Mouse (Mus musculus) forebrain, embryonic 15.5 days (tissue): ENCODE measurements around the gene Arid1b. TPM values are rescaled to one million over a fixed set of nuclear protein-coding genes. Genes with fewer than 3 reads are reported as not detected.

Experiments
- ATAC-seq: fragments of 200-750 bp; cut with Nextera tagmentation; replicated peaks from 2 replicates; pipeline ENCODE4 v1.8.0; 2017; ENCODE audit warnings: mild to moderate bottlenecking, moderate TSS enrichment, moderate library complexity
- H3K27ac ChIP-seq: fragments of 300-500 bp; sonication (generic); replicated peaks from 2 replicates; pipeline ENCODE4 v1.5.1; 2015; ENCODE audit warnings: mild to moderate bottlenecking, inconsistent platforms
- H3K27me3 ChIP-seq: fragments of 300-500 bp; sonication (generic); 2 replicates; pipeline ENCODE4 v1.6.1; 2015; ENCODE audit warnings: inconsistent platforms
- H3K36me3 ChIP-seq: fragments of 300-500 bp; sonication (generic); 2 replicates; pipeline ENCODE4 v1.6.1; 2015; ENCODE audit warnings: mild to moderate bottlenecking, inconsistent platforms
- H3K4me1 ChIP-seq: fragments of 300-500 bp; sonication (generic); 2 replicates; pipeline ENCODE4 v1.6.1; 2015; ENCODE audit warnings: inconsistent platforms
- H3K4me2 ChIP-seq: fragments of 300-500 bp; sonication (generic); replicated peaks from 2 replicates; pipeline ENCODE4 v1.6.1; 2015; ENCODE audit warnings: mild to moderate bottlenecking, inconsistent platforms
- H3K4me3 ChIP-seq: fragments of 300-500 bp; sonication (generic); 2 replicates; pipeline ENCODE4 v1.5.1; 2015; ENCODE audit warnings: mild to moderate bottlenecking, inconsistent platforms
- H3K9ac ChIP-seq: fragments of 300-500 bp; sonication (generic); replicated peaks from 2 replicates; pipeline ENCODE4 v1.6.1; 2015; ENCODE audit warnings: mild to moderate bottlenecking, inconsistent platforms
- H3K9me3 ChIP-seq: fragments of 300-500 bp; sonication (generic); 2 replicates; pipeline ENCODE4 v1.6.1; 2016; ENCODE audit warnings: inconsistent platforms
- WGBS: fragments of 180-500 bp; shearing (Covaris S2); methylation state at CpG from one replicate; pipeline ENCODE4 v1.1.7; 2015; ENCODE audit warnings: mixed read lengths; 5-methylcytosine and 5-hydroxymethylcytosine counted together
- polyA plus RNA-seq: library from polyadenylated mRNA; unstranded; fragments of >200 nt; fragmentation: Nextera tagmentation; extraction: Ambion mirVana; gene quantifications from 2 replicates; pipeline ENCODE4 v1.2.1, GENCODE M21; 2015

Arid1b gene
- polyA plus RNA-seq, 1 experiment from 2014 or later: 14.8 TPM

DNA sequence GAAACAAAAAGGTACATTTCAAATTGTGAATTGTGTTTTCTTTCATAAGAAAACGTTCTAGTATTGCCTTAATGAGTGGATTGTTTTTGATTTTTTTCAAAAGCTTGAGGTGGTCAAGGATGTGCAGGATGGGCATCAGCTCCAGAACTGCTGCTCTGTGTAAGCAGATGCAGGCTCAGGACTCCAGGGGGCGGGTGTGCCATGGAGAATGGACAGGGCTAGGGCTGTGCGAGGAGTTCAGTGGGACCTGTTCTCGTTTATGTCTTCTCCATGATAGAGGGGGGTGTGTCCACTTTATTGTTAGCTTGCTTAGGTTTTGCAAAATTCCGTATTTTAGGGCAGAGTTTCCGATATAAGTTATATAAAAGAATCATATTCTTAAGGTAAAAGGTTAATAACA is 70.6 kb downstream of the Arid1b start:
- H3K27ac ChIP-seq: no peak overlapping the region
- H3K27me3 ChIP-seq: no peaks in the 10 kb centered on the region
- no peak overlapping the region for H3K9ac ChIP-seq
- WGBS: 84% methylated on average over 6 of the region's 6 CpGs
- no peak for ATAC-seq
- peaks cover 37% of the 10 kb centered on the region for H3K4me1 ChIP-seq
- H3K36me3 ChIP-seq: no peaks in the 10 kb centered on the region
- H3K4me2 ChIP-seq: no peak overlapping the region
- no peak overlapping the region for H3K4me3 ChIP-seq
- no peaks in the 10 kb centered on the region for H3K9me3 ChIP-seq

DNA sequence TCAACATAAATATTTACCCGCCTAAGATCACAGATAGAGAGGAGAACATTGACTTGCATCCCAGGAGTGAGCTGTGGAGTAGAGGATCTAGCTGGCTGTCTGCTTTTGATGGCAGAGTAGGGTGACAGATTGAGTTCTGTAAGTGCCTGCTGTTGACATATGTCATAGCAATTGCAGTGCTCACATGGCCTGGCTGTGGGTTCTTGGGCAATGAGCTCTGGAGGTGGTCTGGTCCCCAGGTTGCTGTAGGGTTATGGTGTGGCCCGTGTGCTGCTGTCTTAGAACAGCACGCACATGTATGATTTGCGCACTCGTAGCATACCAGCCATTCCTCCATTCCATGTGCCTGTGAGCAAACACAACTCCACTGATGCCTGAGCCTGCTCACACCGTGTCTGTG is 71.1 kb downstream of the Arid1b start:
- H3K4me3 ChIP-seq: no peak overlapping the region

DNA sequence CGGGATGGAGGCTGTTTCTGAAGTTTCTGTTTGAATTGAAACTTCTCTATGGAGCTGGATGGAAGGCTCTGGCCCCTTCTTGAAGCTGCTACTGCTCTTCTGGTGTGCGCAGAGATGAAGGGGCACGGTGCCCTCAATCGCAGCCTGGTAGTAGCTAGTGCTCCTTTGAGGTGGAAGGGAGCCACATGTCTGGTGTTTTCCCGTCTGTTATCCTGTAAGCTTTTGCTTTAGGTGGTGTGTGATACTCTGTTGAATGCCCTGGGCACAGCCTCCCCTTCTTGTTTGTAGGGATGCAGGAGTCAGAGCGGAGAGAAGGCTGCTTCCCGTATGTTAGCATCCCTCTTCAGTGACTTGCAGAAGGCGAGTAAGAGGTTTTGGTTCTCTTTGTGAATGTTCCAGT is 72.7 kb downstream of the Arid1b start:
- no peak overlapping the region for H3K4me2 ChIP-seq

More for the DNA sequence above, 71.1 kb downstream of the Arid1b start:
- no peak overlapping the region for H3K27ac ChIP-seq
- H3K36me3 ChIP-seq: no peaks in the 10 kb centered on the region
- H3K4me1 ChIP-seq: peaks cover 38% of the 10 kb centered on the region
- WGBS: 79% methylated on average over 6 of the region's 6 CpGs
- no peak overlapping the region for H3K4me2 ChIP-seq
- H3K9me3 ChIP-seq: no peaks in the 10 kb centered on the region
- peak; percentile 20; the same call in 1 of the 2 replicates for ATAC-seq
- no peak overlapping the region for H3K9ac ChIP-seq
- no peaks in the 10 kb centered on the region for H3K27me3 ChIP-seq

DNA sequence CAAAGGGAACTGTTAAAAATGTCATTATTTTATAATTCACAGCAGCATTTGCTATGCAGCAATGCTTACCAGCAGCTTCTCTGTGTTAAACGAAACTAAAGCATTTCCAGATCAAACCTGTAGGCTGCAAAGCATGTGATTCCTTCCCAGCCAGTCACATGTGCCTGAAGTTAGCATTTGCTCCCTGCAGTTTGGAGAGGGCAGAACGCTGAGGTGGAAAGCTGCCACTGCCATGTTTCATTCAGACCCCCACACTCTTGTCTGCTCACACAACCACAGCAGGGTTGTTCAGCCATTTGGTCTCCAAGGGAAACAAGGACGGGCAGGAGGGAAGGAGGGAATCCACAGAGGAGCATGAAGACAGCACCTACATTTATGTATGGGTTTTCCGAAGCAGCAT is 73.1 kb downstream of the Arid1b start:
- Histone ChIP-seq H3K27ac (no peak overlapping the region), H3K9me3 (no peaks in the 10 kb centered on the region), H3K4me3 (no peak overlapping the region), H3K27me3 (no peaks in the 10 kb centered on the region), H3K4me1 (peaks cover 32% of the 10 kb centered on the region), H3K4me2 (no peak overlapping the region), H3K36me3 (no peaks in the 10 kb centered on the region), H3K9ac (no peak overlapping the region)
- 48% methylated on average over 4 of the region's 4 CpGs for WGBS
- no peak; the same call in 1 of the 2 replicates for ATAC-seq

More for the DNA sequence above, 72.7 kb downstream of the Arid1b start:
- no peak for ATAC-seq
- Histone ChIP-seq H3K27me3 (no peaks in the 10 kb centered on the region), H3K9ac (no peak overlapping the region), H3K9me3 (no peaks in the 10 kb centered on the region), H3K4me1 (peaks cover 32% of the 10 kb centered on the region), H3K36me3 (no peaks in the 10 kb centered on the region), H3K27ac (no peak overlapping the region), H3K4me3 (no peak overlapping the region)
- WGBS: 68% methylated on average over 8 of the region's 8 CpGs

DNA sequence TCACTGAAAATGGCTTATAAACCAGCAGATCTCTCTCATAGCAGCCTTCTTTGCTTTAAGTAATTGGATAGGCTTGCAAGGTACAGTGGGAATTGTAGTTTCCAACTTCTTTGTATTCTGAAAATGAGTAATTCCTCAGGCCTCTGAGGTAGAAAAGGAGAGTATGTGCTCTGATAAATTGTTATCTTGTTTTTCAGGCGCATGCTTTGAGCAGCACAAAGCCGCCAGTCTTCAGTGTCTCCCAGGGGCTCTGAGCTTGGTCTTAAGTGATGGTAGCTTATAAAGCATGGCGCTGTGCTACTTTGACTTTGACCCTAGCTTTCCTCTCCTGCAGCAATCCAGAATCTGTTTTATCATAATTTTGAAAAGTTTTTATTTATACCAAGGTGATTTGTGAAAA is 76.3 kb downstream of the Arid1b start:
- peaks cover 25% of the 10 kb centered on the region for H3K4me1 ChIP-seq
- no peaks in the 10 kb centered on the region for H3K27me3 ChIP-seq
- 88% methylated on average over 3 of the region's 3 CpGs for WGBS
- H3K4me3 ChIP-seq: no peak overlapping the region
- no peak overlapping the region for H3K9ac ChIP-seq
- no peak overlapping the region for H3K27ac ChIP-seq
- no peaks in the 10 kb centered on the region for H3K36me3 ChIP-seq
- ATAC-seq: no peak
- no peaks in the 10 kb centered on the region for H3K9me3 ChIP-seq
- H3K4me2 ChIP-seq: no peak overlapping the region

DNA sequence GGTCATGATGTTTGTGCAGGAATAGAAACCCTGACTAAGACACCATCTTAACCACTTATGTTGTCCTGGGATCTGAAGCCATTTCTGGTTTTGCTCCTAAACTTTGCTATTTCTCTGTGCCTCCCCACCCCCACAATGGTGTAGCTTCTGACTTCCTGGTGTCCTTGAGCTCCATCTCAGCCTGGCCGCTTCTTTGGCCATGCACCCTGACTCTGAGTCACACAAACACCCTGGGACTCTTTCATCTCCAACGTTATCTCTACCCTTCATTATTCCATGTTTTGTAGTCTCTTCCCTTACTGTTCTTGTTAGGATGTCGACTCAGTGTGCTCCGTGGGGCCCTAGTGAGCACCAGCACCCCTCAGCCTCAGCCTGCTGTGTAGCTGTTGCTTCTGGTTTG is 78.4 kb downstream of the Arid1b start:
- H3K4me1 ChIP-seq: peaks cover 22% of the 10 kb centered on the region; the same call in 1 of the 2 replicates
- H3K9ac ChIP-seq: no peak overlapping the region
- no peak for ATAC-seq
- H3K27me3 ChIP-seq: no peaks in the 10 kb centered on the region
- WGBS: 73% methylated on average over 4 of the region's 4 CpGs
- H3K36me3 ChIP-seq: no peaks in the 10 kb centered on the region
- H3K4me2 ChIP-seq: no peak overlapping the region
- H3K4me3 ChIP-seq: no peak overlapping the region
- no peak overlapping the region for H3K27ac ChIP-seq
- no peaks in the 10 kb centered on the region for H3K9me3 ChIP-seq

DNA sequence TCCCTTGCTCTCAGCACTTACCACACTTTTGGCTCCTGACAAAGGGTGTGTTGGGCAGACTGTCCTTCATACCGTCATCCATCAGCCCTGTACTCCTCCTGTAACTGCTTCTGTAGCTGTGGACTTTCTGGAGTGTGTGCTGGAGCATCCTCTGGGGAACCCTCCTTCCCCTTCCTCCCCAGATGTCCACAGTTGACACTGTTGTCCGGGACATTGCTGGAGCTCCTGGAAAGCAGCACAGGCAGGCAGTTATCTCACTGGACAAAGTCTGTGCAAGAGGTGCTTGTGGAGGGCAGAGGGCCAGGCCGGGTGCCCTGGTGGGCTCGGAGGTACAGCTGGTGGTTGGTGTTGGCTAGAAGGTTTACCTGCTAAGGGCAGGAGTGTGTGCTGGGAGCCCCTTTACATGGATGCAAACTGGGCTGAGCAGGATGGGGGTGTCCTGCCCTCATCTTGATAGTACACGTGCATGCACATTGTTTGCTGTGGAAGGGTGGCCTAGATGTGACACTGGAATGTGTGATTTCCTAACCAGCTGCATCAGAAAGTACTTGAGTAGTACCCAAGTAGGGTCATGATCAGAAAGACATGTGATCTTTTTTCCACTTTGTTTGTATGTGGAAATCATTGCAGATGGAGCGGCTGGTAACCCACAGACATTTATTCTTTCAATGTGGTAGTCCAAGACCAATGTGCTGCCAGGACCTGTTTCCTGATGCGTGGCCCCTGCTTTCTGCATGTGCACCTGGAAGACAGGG is 80.8 kb downstream of the Arid1b start:
- Histone ChIP-seq H3K27me3 (no peaks in the 10 kb centered on the region), H3K9me3 (no peaks in the 10 kb centered on the region), H3K27ac (no peak overlapping the region), H3K4me1 (peaks cover 20% of the 10 kb centered on the region), H3K36me3 (no peaks in the 10 kb centered on the region), H3K4me2 (no peak overlapping the region), H3K9ac (no peak overlapping the region), H3K4me3 (no peak overlapping the region)
- WGBS: 91% methylated on average over 7 of the region's 7 CpGs
- ATAC-seq: no peak

DNA sequence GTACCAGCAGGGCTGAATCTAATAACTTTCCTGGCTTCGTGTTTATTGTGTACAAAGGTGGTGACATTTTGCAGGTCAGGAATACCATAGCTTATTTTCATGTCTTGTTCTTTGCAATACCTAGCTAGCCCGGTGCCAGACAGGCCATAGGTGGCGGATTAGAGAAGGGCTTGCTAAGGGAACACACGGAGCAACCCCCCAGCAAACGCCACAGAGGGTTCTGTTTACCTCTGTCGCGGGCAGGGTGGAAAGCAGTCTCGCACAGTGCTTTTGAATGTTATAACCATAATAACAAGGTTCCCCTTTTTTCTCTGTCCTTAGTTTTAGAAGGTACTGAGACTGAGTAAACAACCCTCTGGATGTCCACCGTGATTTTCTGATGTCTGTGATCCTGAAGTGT is 83.9 kb downstream of the Arid1b start:
- Histone ChIP-seq H3K4me2 (no peak overlapping the region), H3K4me3 (no peak overlapping the region), H3K27me3 (no peaks in the 10 kb centered on the region), H3K9me3 (no peaks in the 10 kb centered on the region), H3K36me3 (no peaks in the 10 kb centered on the region), H3K4me1 (peaks cover 49% of the 10 kb centered on the region), H3K27ac (no peak overlapping the region), H3K9ac (no peak overlapping the region)
- no peak for ATAC-seq
- 73% methylated on average over 9 of the region's 9 CpGs for WGBS

DNA sequence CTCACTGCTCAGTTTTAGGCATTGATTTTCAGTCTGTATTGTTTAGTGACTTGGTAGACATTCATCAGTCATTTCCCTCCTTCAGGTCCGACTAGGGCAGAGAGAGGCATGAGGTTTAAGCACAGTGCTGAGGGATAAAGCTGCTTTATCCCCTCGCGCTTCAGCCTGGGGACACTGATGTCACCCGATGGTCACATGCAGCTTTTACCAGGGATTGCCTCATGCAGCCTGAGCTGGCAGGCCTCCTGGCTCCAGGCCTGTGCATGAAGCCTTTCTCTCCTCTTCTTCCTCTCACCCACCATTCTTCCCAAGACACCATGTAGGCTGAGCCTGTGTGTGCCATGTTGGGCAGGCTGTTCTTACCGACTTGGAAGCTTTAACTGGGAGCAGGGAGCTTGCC is 84.4 kb downstream of the Arid1b start:
- no peak overlapping the region for H3K4me2 ChIP-seq
- no peak overlapping the region for H3K4me3 ChIP-seq
- no peak overlapping the region for H3K27ac ChIP-seq
- no peaks in the 10 kb centered on the region for H3K36me3 ChIP-seq
- H3K4me1 ChIP-seq: peaks cover 55% of the 10 kb centered on the region
- no peak overlapping the region for H3K9ac ChIP-seq
- no peak for ATAC-seq
- WGBS: 48% methylated on average over 5 of the region's 5 CpGs
- H3K27me3 ChIP-seq: no peaks in the 10 kb centered on the region
- H3K9me3 ChIP-seq: no peaks in the 10 kb centered on the region

DNA sequence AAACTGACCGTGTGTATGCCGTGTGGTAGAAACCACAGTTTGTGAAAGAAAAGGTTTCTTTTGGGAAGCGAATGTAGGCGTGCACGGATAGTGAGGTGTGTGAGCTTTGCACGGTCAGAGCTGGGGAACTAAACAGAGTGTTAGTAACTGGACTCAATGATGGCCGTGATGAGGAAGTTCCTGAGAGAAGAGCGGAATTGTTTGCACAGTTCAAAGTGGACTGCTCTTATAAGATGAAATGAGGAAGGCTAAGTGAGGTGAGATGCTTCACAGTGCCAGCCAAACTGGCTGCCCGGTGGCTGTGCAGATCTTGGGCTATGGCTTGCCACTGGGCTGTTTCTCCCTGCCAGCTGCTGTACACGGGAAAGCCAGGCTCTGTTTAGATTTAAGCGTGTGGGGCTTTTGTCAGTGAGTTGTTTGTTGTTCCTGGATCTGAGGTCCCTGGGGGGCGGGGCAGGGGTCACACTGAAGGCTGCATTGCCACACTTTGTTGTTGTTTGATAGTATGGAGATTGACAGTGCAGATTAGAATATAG is 86.8 kb downstream of the Arid1b start:
- H3K36me3 ChIP-seq: no peaks in the 10 kb centered on the region
- H3K4me2 ChIP-seq: no peak overlapping the region
- no peak for ATAC-seq
- no peaks in the 10 kb centered on the region for H3K27me3 ChIP-seq
- H3K27ac ChIP-seq: no peak overlapping the region
- H3K9ac ChIP-seq: no peak overlapping the region
- WGBS: 62% methylated on average over 12 of the region's 12 CpGs
- peaks cover 78% of the 10 kb centered on the region for H3K4me1 ChIP-seq
- H3K4me3 ChIP-seq: no peak overlapping the region
- no peaks in the 10 kb centered on the region for H3K9me3 ChIP-seq

DNA sequence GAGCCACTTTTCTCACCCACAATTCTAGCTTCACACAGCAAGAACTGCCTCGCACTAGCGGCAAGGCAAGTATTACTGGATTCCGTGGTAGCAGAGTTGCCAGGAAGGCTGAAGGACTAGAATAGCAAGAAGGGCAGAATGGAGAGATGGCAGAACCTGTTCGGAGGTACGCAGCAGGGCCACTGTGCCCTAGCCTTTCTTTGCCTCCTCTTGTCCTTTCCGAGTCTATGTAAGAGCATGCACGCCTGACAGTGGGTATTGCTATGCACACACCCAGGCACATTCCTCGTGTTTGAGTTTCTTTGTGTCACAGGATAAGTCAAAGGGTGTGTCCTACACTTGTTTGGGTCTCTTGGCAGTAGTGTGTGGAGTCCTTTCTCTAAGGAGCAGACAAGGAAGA is 88.1 kb downstream of the Arid1b start:
- no peak overlapping the region for H3K27ac ChIP-seq
- H3K9me3 ChIP-seq: no peaks in the 10 kb centered on the region
- H3K4me3 ChIP-seq: no peak overlapping the region
- no peaks in the 10 kb centered on the region for H3K36me3 ChIP-seq
- no peak overlapping the region for H3K4me2 ChIP-seq
- no peak for ATAC-seq
- 77% methylated on average over 8 of the region's 8 CpGs for WGBS
- no peaks in the 10 kb centered on the region for H3K27me3 ChIP-seq
- no peak overlapping the region for H3K9ac ChIP-seq
- peaks cover 79% of the 10 kb centered on the region for H3K4me1 ChIP-seq

DNA sequence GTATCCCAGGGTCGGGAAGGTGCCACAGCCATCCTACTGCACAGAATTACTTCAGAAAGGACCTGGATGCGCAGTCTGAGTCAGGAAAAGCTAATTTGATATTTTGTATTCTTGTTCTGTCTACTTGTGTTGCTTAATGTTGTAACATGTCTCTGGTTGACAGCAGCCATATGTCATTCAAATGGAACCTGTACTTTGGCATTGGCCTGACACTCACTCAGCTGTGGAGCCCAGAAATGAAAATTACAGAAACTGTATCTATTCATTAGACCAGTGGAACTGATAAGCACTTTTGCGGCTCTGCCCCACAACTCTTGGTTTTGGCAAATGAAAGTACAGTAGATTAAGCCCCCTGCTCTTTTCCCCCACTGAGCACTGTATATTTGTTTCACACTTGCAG is 89.4 kb downstream of the Arid1b start:
- no peak overlapping the region for H3K9ac ChIP-seq

More for the DNA sequence above, 89.4 kb downstream of the Arid1b start:
- H3K36me3 ChIP-seq: no peaks in the 10 kb centered on the region
- peak overlapping the region; percentile 87 for H3K27ac ChIP-seq
- 0 out of 2 replicates have a peak, but pooled peaks have one; percentile 17 for ATAC-seq
- H3K9me3 ChIP-seq: no peaks in the 10 kb centered on the region
- no peaks in the 10 kb centered on the region for H3K27me3 ChIP-seq
- peaks cover 75% of the 10 kb centered on the region for H3K4me1 ChIP-seq
- H3K4me3 ChIP-seq: no peak overlapping the region
- WGBS: 56% methylated on average over 3 of the region's 3 CpGs
- no peak overlapping the region for H3K4me2 ChIP-seq
